Mouse (Mus musculus) embryonic fibroblast, embryonic 13.5 days (primary cell): ENCODE measurements around the gene Trove2.

ENCODE experiments used
- CTCF ChIP-seq: IDR thresholded peaks from 2 replicates; pipeline ENCODE4 v1.5.1; 2011; ENCODE audit warnings: mild to moderate bottlenecking, control low read depth, low read length, moderate library complexity, borderline replicate concordance; ENCODE audit not compliant: insufficient read depth
- POLR2A ChIP-seq: IDR thresholded peaks from 2 replicates; pipeline ENCODE4 v1.6.1; 2011; ENCODE audit warnings: low read depth, mild to moderate bottlenecking, control low read depth, low read length, moderate library complexity

- TF ChIP-seq CTCF (no peak), POLR2A (no peak)
These were observed 10.6 kb downstream of the Trove2 start for GRCm38 (mm10) chr1:143766238-143766637.
